Mouse (Mus musculus): Measurements from ENCODE around the gene Dnajc3. TPM values are rescaled to one million over a fixed set of nuclear protein-coding genes. Genes with fewer than 3 reads are reported as not detected.

The Dnajc3 gene
- polyA plus RNA-seq, 1 experiment from 2014 or later = 49.5 TPM

DNA sequence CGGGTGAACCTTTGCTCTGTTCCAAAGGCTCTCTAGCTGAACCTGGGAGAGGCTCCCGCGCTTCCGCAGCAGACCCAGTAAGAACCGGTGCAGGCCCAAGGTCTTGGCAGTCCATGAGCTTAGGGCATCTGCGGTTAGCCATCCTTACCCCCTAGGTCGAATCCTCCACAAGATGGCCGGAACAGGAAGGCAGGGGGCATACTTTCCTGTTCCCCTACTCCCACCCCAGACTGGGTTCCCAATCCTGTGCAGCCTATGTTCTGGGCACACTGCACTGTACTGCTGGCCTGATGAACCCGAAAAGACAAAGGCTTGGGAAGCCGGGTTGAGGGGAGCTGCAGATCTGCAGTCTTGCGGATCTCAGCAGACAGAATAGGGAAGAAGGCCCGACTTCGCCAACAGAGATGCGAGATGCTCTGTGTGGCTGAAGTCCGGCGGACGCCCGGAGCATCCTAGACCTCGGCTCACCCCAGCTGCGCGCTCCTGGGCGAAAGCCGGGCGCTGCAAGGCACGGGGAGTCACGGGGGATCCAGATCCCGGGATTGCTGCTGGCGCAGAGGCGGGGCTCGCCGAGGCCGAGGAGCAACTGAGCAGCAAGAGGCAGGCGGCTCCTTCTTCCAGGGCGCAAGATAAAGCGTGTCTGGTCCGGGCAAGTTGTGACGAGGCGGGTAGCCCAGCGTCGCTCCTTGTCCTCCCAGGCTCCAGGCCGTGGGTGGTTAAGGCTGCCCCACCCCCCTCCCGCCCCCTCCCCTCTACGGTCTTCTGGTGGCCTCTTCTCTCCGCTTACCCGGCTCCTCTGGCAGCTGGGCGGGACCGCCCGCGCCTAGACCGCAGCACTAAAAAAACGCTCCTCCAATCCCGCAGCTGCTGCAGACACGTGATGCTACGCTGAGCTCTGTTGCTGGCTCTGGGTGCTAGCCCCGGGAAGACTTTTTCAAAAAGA is 12.8 kb upstream of the Dnajc3 start, which contains the start of gene Dzip1:
Gene Dzip1, minus strand, starts transcription at position 788 of the 943 bp plus-strand sequence.
- TF ChIP-seq EP300 (optimal IDR thresholded peaks at IDR 0.05) = no peak
- peak; percentile 28; the same call in 1 of the 2 replicates for TF ChIP-seq CTCF (IDR thresholded peaks at IDR 0.05; ENCODE audit: low read depth)

DNA sequence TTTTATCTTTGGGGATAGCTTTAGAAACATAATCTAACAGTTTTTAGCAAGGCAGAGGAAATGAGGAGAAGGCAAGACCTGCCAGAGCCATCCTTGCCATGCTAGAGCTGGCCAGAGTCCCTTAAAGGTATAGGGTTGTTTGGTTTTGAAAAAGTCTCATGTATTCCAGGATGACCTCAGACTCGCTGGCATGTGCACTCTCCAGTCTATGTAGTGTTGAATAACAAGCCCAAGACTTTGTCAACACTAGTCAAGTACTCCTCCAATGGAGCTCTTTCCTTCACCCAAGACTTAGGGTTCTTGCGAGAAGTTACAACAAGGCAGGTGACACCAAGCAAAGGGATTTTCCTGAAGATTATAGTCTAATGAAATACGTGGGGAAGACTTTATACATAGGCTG is 9.2 kb upstream of the Dnajc3 start:
- no peak for DNase-seq (ENCODE audit: low spot score)

More for the DNA sequence above, 12.8 kb upstream of the Dnajc3 start, which contains the start of gene Dzip1:
- Histone ChIP-seq H3K4me3 (ENCODE audit: low read depth, low read length) (peak within 1 kb of the TSS; percentile 53), H3K4me1 (replicated peaks; ENCODE audit: control insufficient read depth, insufficient read depth) (peaks cover 6% of the 10 kb centered on the region), H3K9ac (ENCODE audit: low read length) (peak within 1 kb of the TSS; percentile 60), H3K9me3 (ENCODE audit: control insufficient read depth, low read length) (no peaks in the 10 kb centered on the region), H3K36me3 (ENCODE audit: control insufficient read depth, insufficient read depth, low read length) (no peaks in the 10 kb centered on the region), H3K27me3 (ENCODE audit: control insufficient read depth, insufficient read depth, low read length) (no peaks in the 10 kb centered on the region), H3K4me2 (replicated peaks; ENCODE audit: low read depth) (peak within 1 kb of the TSS; percentile 82), H3K27ac (replicated peaks) (peak within 1 kb of the TSS; percentile 49; the same call in 1 of the 2 replicates)
- peak; percentile 85 for ATAC-seq (ENCODE audit: low FRiP score, low TSS enrichment)
- WGBS = 2% methylated on average over 54 of the region's 55 CpGs
- peak; percentile 65 for DNase-seq (ENCODE audit: low spot score)

DNA sequence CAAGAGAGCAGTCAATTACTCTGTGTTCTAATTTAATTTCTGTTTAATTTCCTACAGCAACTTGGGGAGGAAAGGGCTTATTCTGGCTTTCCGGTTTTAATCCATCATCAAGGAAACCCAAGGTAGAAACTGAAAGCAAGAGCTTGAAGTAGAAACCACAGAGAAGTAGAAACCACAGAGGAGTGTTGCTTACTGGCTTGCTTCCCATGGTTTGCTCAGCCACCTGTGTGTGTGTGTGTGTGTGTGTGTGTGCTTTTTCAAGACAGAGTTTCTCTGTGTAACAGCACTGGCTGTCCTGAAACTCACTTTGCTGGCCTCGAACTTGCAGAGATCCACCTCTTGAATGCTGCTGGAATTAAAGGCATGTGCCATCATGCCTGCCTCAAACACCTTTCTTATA is 8.0 kb upstream of the Dnajc3 start:
- H3K9me3 ChIP-seq (ENCODE audit: control insufficient read depth, low read length) = no peaks in the 10 kb centered on the region
- no peak overlapping the region for H3K27ac ChIP-seq (replicated peaks)
- no peak overlapping the region for H3K9ac ChIP-seq (ENCODE audit: low read length)
- ATAC-seq (ENCODE audit: low FRiP score, low TSS enrichment) = no peak
- H3K4me3 ChIP-seq (ENCODE audit: low read depth, low read length) = no peak overlapping the region
- TF ChIP-seq CTCF (IDR thresholded peaks at IDR 0.05; ENCODE audit: low read depth) (no peak), EP300 (optimal IDR thresholded peaks at IDR 0.05) (no peak)
- H3K36me3 ChIP-seq (ENCODE audit: control insufficient read depth, insufficient read depth, low read length) = no peaks in the 10 kb centered on the region
- no peak for DNase-seq (ENCODE audit: low spot score)
- 72% methylated on average over 2 of the region's 2 CpGs for WGBS
- H3K27me3 ChIP-seq (ENCODE audit: control insufficient read depth, insufficient read depth, low read length) = no peaks in the 10 kb centered on the region
- H3K4me1 ChIP-seq (replicated peaks; ENCODE audit: control insufficient read depth, insufficient read depth) = no peaks in the 10 kb centered on the region
- H3K4me2 ChIP-seq (replicated peaks; ENCODE audit: low read depth) = no peak overlapping the region

More for the DNA sequence above, 9.2 kb upstream of the Dnajc3 start:
- Histone ChIP-seq H3K9ac (ENCODE audit: low read length) (no peak overlapping the region), H3K4me2 (replicated peaks; ENCODE audit: low read depth) (no peak overlapping the region), H3K36me3 (ENCODE audit: control insufficient read depth, insufficient read depth, low read length) (no peaks in the 10 kb centered on the region), H3K4me3 (ENCODE audit: low read depth, low read length) (no peak overlapping the region), H3K4me1 (replicated peaks; ENCODE audit: control insufficient read depth, insufficient read depth) (no peaks in the 10 kb centered on the region), H3K27me3 (ENCODE audit: control insufficient read depth, insufficient read depth, low read length) (no peaks in the 10 kb centered on the region), H3K9me3 (ENCODE audit: control insufficient read depth, low read length) (no peaks in the 10 kb centered on the region), H3K27ac (replicated peaks) (no peak overlapping the region)
- TF ChIP-seq EP300 (optimal IDR thresholded peaks at IDR 0.05) (no peak), CTCF (IDR thresholded peaks at IDR 0.05; ENCODE audit: low read depth) (no peak)
- ATAC-seq (ENCODE audit: low FRiP score, low TSS enrichment) = no peak
- WGBS = 73% methylated on average over 3 of the region's 3 CpGs

DNA sequence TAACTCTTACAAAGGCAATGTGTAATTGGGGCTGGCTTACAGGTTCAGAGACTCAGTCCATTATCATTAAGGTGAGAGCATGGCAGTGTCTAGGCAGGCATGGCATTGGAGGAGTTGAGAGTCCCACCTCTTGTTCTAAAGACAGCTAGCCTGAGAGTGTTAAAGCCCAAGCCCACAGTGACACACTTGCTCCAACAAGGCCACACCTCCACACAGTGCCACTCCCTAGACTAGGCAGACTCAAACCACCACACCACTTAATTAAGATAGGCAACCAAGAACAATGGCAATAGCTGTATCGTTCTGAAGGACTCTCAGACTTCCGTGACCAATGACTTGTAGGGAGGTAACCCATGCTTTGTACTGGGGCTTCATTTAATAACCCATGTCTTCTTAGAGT is 7.0 kb upstream of the Dnajc3 start:
- ATAC-seq (ENCODE audit: low FRiP score, low TSS enrichment) = peak; percentile 77; the same call in 1 of the 2 replicates
- TF ChIP-seq CTCF (IDR thresholded peaks at IDR 0.05; ENCODE audit: low read depth) (no peak), EP300 (optimal IDR thresholded peaks at IDR 0.05) (no peak)

DNA sequence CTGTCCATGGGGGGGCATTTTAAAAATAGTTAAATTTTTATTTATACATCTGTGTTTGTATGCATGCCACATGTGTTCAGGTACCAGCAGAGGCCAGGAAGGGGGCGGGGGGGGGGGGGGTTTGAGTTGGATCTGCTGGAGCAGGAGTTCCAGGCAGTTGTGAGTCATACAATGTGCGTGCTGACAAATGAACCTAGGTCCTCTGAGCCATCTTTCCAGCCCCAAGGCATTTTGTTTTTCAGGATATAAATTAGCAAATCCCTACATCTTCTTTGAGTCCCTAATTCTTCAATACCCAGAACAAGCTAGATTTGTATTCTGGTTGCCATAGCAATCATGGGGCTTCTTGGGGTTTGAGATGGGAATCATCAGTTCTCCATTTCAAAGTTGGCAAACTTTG is 6.6 kb upstream of the Dnajc3 start:
- WGBS = 54% methylated on average over 2 of the region's 2 CpGs
- no peaks in the 10 kb centered on the region for H3K27me3 ChIP-seq (ENCODE audit: control insufficient read depth, insufficient read depth, low read length)
- no peaks in the 10 kb centered on the region for H3K4me1 ChIP-seq (replicated peaks; ENCODE audit: control insufficient read depth, insufficient read depth)
- H3K9ac ChIP-seq (ENCODE audit: low read length) = no peak overlapping the region
- no peaks in the 10 kb centered on the region for H3K36me3 ChIP-seq (ENCODE audit: control insufficient read depth, insufficient read depth, low read length)
- no peak for DNase-seq (ENCODE audit: low spot score)
- TF ChIP-seq EP300 (optimal IDR thresholded peaks at IDR 0.05) (no peak), CTCF (IDR thresholded peaks at IDR 0.05; ENCODE audit: low read depth) (no peak)
- H3K4me2 ChIP-seq (replicated peaks; ENCODE audit: low read depth) = no peak overlapping the region
- no peak overlapping the region for H3K4me3 ChIP-seq (ENCODE audit: low read depth, low read length)
- no peak overlapping the region for H3K27ac ChIP-seq (replicated peaks)
- ATAC-seq (ENCODE audit: low FRiP score, low TSS enrichment) = no peak
- no peaks in the 10 kb centered on the region for H3K9me3 ChIP-seq (ENCODE audit: control insufficient read depth, low read length)

More for the DNA sequence above, 7.0 kb upstream of the Dnajc3 start:
- Histone ChIP-seq H3K4me2 (replicated peaks; ENCODE audit: low read depth) (no peak overlapping the region), H3K9me3 (ENCODE audit: control insufficient read depth, low read length) (no peaks in the 10 kb centered on the region), H3K4me1 (replicated peaks; ENCODE audit: control insufficient read depth, insufficient read depth) (no peaks in the 10 kb centered on the region), H3K36me3 (ENCODE audit: control insufficient read depth, insufficient read depth, low read length) (no peaks in the 10 kb centered on the region), H3K9ac (ENCODE audit: low read length) (no peak overlapping the region), H3K4me3 (ENCODE audit: low read depth, low read length) (no peak overlapping the region), H3K27me3 (ENCODE audit: control insufficient read depth, insufficient read depth, low read length) (no peaks in the 10 kb centered on the region), H3K27ac (replicated peaks) (no peak overlapping the region)
- DNase-seq (ENCODE audit: low spot score) = peak; percentile 36
- WGBS = 64% methylated on average over 2 of the region's 2 CpGs

DNA sequence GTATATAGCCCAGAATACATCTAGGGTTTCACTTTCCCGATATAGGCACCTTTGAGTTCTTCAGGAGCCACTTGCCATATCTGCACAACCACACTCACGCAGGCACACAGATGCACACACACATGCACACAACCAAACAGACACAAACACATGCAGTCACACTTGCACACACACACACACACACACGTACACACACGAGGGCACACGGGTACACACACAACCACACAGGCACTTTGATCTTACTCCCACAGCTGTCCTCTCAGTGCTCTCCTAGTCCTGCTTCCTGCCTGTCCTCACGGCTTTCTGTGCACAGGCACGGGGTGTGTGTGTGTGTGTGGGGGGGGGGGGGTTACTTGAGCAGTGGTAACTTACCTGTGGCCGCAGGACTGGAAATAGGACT is 4.8 kb upstream of the Dnajc3 start:
- H3K4me1 ChIP-seq (replicated peaks; ENCODE audit: control insufficient read depth, insufficient read depth) = no peaks in the 10 kb centered on the region
- WGBS = 62% methylated on average over 8 of the region's 8 CpGs

More for the DNA sequence above, 4.8 kb upstream of the Dnajc3 start:
- TF ChIP-seq EP300 (optimal IDR thresholded peaks at IDR 0.05) = no peak
- no peak for TF ChIP-seq CTCF (IDR thresholded peaks at IDR 0.05; ENCODE audit: low read depth)
- Histone ChIP-seq H3K4me3 (ENCODE audit: low read depth, low read length) (no peak overlapping the region), H3K4me2 (replicated peaks; ENCODE audit: low read depth) (no peak overlapping the region), H3K27me3 (ENCODE audit: control insufficient read depth, insufficient read depth, low read length) (no peaks in the 10 kb centered on the region), H3K36me3 (ENCODE audit: control insufficient read depth, insufficient read depth, low read length) (no peaks in the 10 kb centered on the region), H3K27ac (replicated peaks) (no peak overlapping the region), H3K9me3 (ENCODE audit: control insufficient read depth, low read length) (no peaks in the 10 kb centered on the region), H3K9ac (ENCODE audit: low read length) (no peak overlapping the region)
- DNase-seq (ENCODE audit: low spot score) = no peak
- no peak for ATAC-seq (ENCODE audit: low FRiP score, low TSS enrichment)

All from stomach, postnatal 0 days (tissue).